Mouse (Mus musculus) testis, postnatal 10 days (tissue): ENCODE measurements around the gene Cenpb.

Experiments used
- DNase-seq: peaks from one replicate; pipeline ENCODE4 v3.0.0; 2021; ENCODE audit warnings: low spot score

Cenpb gene

GRCm38 (mm10) chr2:131166172-131166571 lies 13.7 kb downstream of the Cenpb start:
- DNase-seq, result no peak

GRCm38 (mm10) chr2:131163924-131164323 lies 15.9 kb downstream of the Cenpb start:
- DNase-seq, result no peak

GRCm38 (mm10) chr2:131160671-131161111 lies 19.2 kb downstream of the Cenpb start:
- peak; percentile 48 for DNase-seq

- peak; percentile 99 for DNase-seq
Measured at GRCm38 (mm10) chr2:131159938-131160581, 19.8 kb downstream of the Cenpb start, which contains the start of gene 1700037H04Rik. TSS of gene 1700037H04Rik (minus strand) at chr2:131160081.

- peak; percentile 60 for DNase-seq
Measured at GRCm38 (mm10) chr2:131159491-131159910, 20.4 kb downstream of the Cenpb start.

GRCm38 (mm10) chr2:131156987-131157386 lies 22.9 kb downstream of the Cenpb start:
- DNase-seq, result no peak

DNA sequence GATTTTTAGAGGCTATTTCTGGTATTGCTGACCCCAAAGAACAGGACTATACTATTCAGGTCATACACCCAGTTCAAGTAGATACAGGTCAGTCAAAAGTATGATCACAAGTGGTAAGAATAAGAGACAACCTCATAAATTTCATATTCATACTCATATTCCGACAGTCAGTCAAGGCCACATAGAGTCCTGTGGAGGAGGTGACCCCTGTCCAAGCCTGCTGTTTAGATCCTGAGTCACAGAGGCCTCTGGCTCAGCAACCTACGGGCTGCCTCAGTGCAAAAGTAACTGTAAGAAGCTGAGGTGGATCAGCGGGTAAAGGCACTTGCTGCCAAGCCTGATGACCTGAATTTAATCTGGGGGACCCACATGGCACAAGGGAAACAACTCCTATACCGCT lies 25.8 kb downstream of the Cenpb start:
- no peak for DNase-seq

- no peak for DNase-seq
Measured at GRCm38 (mm10) chr2:131152166-131152730, 27.6 kb downstream of the Cenpb start.

- DNase-seq, result no peak
Measured at GRCm38 (mm10) chr2:131149254-131149578, 30.7 kb downstream of the Cenpb start.

DNA sequence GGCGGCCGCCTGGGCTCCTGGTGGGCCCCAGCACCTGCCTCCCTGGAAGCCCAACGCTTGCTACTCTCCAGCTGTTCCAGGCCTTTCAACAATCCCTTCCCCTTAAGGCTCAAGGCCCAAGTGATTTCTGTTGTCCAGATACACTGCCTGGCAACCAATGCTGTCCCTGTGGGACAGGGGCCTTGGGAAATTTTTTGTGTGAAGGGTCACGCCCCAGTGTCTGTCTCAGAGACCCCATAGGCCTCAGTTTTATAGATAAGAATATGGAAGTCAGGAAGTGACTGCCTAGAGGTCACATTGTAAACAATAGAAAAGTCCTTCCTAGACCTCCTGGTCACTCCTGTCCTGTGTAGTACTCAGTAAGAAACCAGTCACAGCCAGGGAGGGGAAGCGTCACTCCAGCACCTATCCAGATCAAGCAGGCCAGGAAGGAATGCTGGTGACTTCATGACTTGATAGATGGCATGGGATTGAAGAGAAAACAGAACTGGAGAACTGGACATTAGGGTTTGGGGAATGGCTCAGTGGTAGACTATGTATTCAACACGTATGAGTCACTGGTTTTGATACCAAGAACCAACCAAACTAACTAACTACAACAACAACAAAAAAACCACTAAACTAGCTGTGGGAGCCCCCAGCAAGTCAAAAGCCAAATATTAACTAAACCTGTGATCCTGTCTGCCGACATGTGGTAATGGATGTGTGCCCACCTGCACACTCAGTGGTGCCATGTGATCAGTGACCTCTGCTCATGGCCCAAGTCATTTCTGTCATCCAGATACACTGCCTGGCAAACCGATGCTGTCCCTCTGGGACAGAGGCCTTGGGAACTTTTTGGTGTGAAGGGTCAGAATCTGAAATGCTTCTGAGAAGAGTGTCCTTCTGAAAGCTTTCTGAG lies 31.3 kb downstream of the Cenpb start:
- DNase-seq, result no peak

GRCm38 (mm10) chr2:131147043-131147365 lies 32.9 kb downstream of the Cenpb start:
- DNase-seq, result no peak

- no peak for DNase-seq
Measured at GRCm38 (mm10) chr2:131146193-131147042, 33.4 kb downstream of the Cenpb start.

GRCm38 (mm10) chr2:131145536-131145935 lies 34.3 kb downstream of the Cenpb start:
- DNase-seq, result peak; percentile 37

DNA sequence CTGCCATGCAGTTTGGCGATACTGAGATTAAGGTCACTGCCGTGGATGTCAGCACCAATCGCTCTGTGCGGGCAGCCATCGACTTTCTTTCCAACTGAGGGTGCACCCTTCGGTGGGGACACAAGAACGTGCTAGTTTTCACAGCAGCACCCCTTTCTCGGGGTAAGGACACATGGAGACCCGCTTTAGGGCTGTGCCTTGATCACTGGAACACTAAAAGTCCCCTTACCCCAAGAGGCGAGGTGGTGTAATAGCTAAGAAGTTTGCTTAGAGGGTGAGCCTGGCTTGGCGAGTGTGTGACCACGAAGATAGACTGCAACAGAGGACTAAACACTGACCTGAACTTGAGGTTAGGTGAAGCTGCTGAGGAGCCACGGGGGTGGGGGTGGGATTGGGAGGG lies 34.7 kb downstream of the Cenpb start:
- no peak for DNase-seq

GRCm38 (mm10) chr2:131143007-131143780 lies 36.7 kb downstream of the Cenpb start:
- DNase-seq, result peak; percentile 39

DNA sequence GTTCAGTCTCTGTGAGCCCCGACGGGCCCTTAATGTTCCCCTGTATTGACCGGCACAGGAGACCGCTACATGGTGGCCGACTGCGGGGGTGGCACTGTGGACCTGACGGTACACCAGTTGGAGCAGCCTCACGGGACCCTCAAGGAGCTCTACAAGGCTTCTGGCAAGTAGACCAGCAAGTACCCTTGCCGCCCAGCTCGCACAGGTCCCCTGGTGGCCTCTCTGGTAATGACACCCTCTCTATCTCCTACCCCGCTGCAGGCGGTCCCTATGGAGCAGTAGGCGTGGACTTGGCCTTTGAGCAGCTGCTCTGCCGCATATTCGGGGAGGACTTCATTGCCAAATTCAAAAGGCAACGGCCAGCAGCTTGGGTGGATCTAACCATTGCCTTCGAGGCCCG lies 37.3 kb downstream of the Cenpb start:
- peak; percentile 93 for DNase-seq

GRCm38 (mm10) chr2:131141336-131141986 lies 38.4 kb downstream of the Cenpb start:
- DNase-seq, result peak; percentile 50

DNA sequence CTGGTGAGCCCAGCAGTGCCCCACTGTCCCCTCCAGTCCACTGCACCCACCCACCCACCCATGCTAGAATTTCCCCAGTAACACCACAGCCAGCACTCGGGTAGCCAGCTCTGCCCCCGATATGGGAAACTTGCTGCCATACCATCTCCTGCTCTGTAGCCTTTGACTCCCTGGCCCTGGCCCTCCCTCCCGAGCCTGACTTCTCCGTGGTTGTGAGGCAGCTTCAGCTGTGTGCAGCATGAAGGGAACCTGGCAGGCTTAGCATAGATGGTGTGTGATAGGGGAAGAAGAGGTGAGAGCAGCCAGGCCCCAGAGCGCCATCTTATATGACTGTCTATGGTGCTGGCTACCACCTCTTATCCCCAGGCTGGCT lies 39.3 kb downstream of the Cenpb start:
- DNase-seq, result peak; percentile 39

DNA sequence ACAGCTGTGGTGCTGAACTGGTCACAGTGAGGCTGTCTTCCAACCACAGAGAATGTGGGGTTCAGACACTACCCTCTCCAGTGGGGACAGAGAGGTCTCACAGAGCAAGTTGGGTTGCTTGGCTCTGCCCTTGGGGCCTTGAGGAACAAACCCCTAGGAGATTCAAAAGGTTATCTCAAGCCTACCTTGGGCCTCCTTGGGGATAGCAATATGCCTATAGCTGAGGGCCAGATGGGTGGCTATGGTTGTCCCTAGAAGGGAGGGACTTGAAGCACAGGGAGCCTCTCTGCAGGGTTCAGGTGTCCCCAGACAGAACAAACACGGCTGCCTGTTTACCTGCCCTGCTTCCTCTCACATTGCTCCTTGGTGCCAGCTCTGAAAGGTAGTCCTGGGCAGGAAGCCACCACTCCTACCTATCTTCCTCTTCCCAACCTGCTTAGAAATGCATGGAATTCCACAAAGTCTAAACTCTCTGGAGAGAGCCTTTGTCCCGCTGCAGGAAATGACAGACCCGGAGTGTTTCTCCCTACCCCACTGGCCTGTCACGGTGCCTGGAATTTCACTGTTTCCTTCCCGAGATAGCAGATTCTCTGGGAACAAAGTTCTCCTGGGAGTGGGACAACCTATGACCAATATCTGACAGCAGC lies 39.9 kb downstream of the Cenpb start:
- DNase-seq, result peak; percentile 36

GRCm38 (mm10) chr2:131139287-131139686 lies 40.6 kb downstream of the Cenpb start:
- DNase-seq, result peak; percentile 33
